ENCODE assay signal across 33 mouse cellular contexts in the genomic region with DNA sequence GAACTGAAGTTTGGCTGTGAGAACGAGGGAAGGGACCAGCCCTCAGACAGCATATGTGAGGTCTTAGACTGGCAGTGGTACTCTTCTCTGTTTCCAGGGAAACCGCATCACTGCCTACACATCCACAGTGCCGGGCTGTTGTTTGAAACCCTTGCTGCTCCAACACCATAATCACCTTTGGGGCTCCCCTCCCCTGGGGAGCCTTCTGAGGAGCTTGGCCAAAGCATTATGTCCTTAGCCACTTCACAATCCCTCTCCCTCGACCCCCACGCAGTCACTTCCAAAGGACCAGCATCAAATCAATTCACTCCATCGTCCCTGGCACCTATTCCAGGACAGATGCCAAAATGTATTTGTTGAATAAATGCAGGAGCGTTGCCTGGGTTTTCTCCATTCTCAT. TPM values are rescaled to one million over a fixed set of nuclear protein-coding genes. Genes with fewer than 3 reads are reported as not detected.
A peak's percentile ranks its signal among the peaks of the same experiment; 100 is the strongest.
DNase-seq lines count a peak whose midpoint lies in the region; ATAC-seq and TF ChIP-seq lines count a peak whose summit lies in the region.
"Had no signal": no experiment of that assay in that cellular context is flagged by ENCODE, and none has a peak within 500 bp of the region (broad histone marks: within the 10 kb centered on the region; RNA-seq: fewer than 3 reads in every experiment).

No protein-coding gene starts in this region.

- TF ChIP-seq CTCF in forebrain, postnatal 0 days (IDR thresholded peaks at IDR 0.05; ENCODE audit: low read depth) = no peak

- 0 out of 2 replicates have a peak overlapping the region, but pooled peaks have one; percentile 9 for H3K27ac ChIP-seq in forebrain, postnatal 0 days (ENCODE audit: low read depth, low read length)
- H3K27ac ChIP-seq in forebrain, embryonic 12.5 days = no peak overlapping the region
- H3K27ac ChIP-seq in midbrain, embryonic 11.5 days (ENCODE audit: low read depth, low read length) = no peak overlapping the region
- no peak overlapping the region for H3K27ac ChIP-seq in midbrain, embryonic 13.5 days
- H3K27ac ChIP-seq: hindbrain, embryonic 10.5 days; intestine, embryonic 15.5 days; limb, embryonic 13.5 days; neural tube, embryonic 13.5 days had no signal

- ATAC-seq in forebrain, postnatal 0 days = no peak
- no peak for ATAC-seq in forebrain, embryonic 12.5 days (ENCODE audit: low FRiP score)
- ATAC-seq in midbrain, embryonic 11.5 days (ENCODE audit: low FRiP score) = no peak
- no peak for ATAC-seq in midbrain, embryonic 13.5 days
- ATAC-seq: activated CD4-positive, CD25-positive, alpha-beta regulatory T cell, adult 4 months; hindbrain, embryonic 16.5 days; intestine, embryonic 15.5 days; lung, postnatal 0 days had no signal

- peaks cover 27% of the 10 kb centered on the region for H3K4me1 ChIP-seq in forebrain, postnatal 0 days (ENCODE audit: insufficient read depth)
- peaks cover 27% of the 10 kb centered on the region for H3K4me1 ChIP-seq in forebrain, embryonic 12.5 days
- peaks cover 18% of the 10 kb centered on the region for H3K4me1 ChIP-seq in midbrain, embryonic 11.5 days (ENCODE audit: control insufficient read depth, insufficient read depth, low read length)
- H3K4me1 ChIP-seq in midbrain, embryonic 13.5 days (replicated peaks) = peaks cover 40% of the 10 kb centered on the region

- H3K4me2 ChIP-seq in forebrain, postnatal 0 days (ENCODE audit: low read depth) = no peak overlapping the region
- H3K4me2 ChIP-seq in forebrain, embryonic 12.5 days = no peak overlapping the region
- H3K4me2 ChIP-seq in midbrain, embryonic 11.5 days = no peak overlapping the region
- no peak overlapping the region for H3K4me2 ChIP-seq in midbrain, embryonic 13.5 days (replicated peaks)
- H3K4me2 ChIP-seq: intestine, embryonic 15.5 days; limb, embryonic 13.5 days; liver, embryonic 11.5 days; neural tube, embryonic 13.5 days had no signal

- no peaks in the 10 kb centered on the region for H3K27me3 ChIP-seq in forebrain, postnatal 0 days (ENCODE audit: insufficient read depth, low read length)
- peaks cover 8% of the 10 kb centered on the region; the same call in 1 of the 2 replicates for H3K27me3 ChIP-seq in forebrain, embryonic 12.5 days
- no peaks in the 10 kb centered on the region for H3K27me3 ChIP-seq in midbrain, embryonic 11.5 days (ENCODE audit: control insufficient read depth, insufficient read depth, low read length)
- H3K27me3 ChIP-seq in midbrain, embryonic 13.5 days = peaks cover 15% of the 10 kb centered on the region
- H3K27me3 ChIP-seq: intestine, embryonic 15.5 days had no signal

- no peak overlapping the region for H3K9ac ChIP-seq in forebrain, postnatal 0 days
- H3K9ac ChIP-seq in forebrain, embryonic 12.5 days = no peak overlapping the region; the same call in 1 of the 2 replicates
- H3K9ac ChIP-seq in midbrain, embryonic 11.5 days (ENCODE audit: low read length) = no peak overlapping the region
- no peak overlapping the region for H3K9ac ChIP-seq in midbrain, embryonic 13.5 days (replicated peaks)
- H3K9ac ChIP-seq: intestine, embryonic 15.5 days; limb, embryonic 13.5 days; neural tube, embryonic 13.5 days had no signal

- H3K36me3 ChIP-seq in forebrain, postnatal 0 days (ENCODE audit: insufficient read depth) = no peaks in the 10 kb centered on the region
- H3K36me3 ChIP-seq in forebrain, embryonic 12.5 days (replicated peaks) = no peaks in the 10 kb centered on the region
- H3K36me3 ChIP-seq in midbrain, embryonic 11.5 days (ENCODE audit: control insufficient read depth, insufficient read depth, low read length) = no peaks in the 10 kb centered on the region
- H3K36me3 ChIP-seq in midbrain, embryonic 13.5 days = no peaks in the 10 kb centered on the region
- H3K36me3 ChIP-seq: intestine, embryonic 15.5 days; limb, embryonic 13.5 days; neural tube, embryonic 13.5 days had no signal

- peak; percentile 31 for DNase-seq in cerebellum, adult 11-12 months
- DNase-seq in cerebellum, adult 11 months = no peak
- DNase-seq in forebrain, postnatal 0 days = peak; percentile 71
- DNase-seq in midbrain, embryonic 11.5 days (ENCODE audit: low spot score, missing footprints) = peak; percentile 66
- DNase-seq in brain, adult 2 months (ENCODE audit: low read depth, low spot score) = peak; percentile 65
- DNase-seq: adrenal gland, adult 2 months; adrenal gland, postnatal 36 days; cerebellum, postnatal 14 days; gastrocnemius, postnatal 14 days; heart, postnatal 14 days; kidney, adult 2 months; kidney, postnatal 36 days; layer of hippocampus, postnatal 36 days; lung, postnatal 4 days; spleen, adult 18-20 months; thymus, postnatal 14 days had no signal

- H3K9me3 ChIP-seq in forebrain, postnatal 0 days (ENCODE audit: low read length) = no peaks in the 10 kb centered on the region
- no peaks in the 10 kb centered on the region for H3K9me3 ChIP-seq in forebrain, embryonic 12.5 days
- H3K9me3 ChIP-seq in midbrain, embryonic 11.5 days (ENCODE audit: control insufficient read depth, low read length) = no peaks in the 10 kb centered on the region
- H3K9me3 ChIP-seq in midbrain, embryonic 13.5 days = no peaks in the 10 kb centered on the region
- H3K9me3 ChIP-seq: hindbrain, embryonic 10.5 days; intestine, embryonic 15.5 days; limb, embryonic 13.5 days; neural tube, embryonic 13.5 days had no signal

- 17% methylated on average over 7 of the region's 7 CpGs for WGBS in forebrain, postnatal 0 days
- WGBS in forebrain, embryonic 12.5 days = 65% methylated on average over 7 of the region's 7 CpGs
- 51% methylated on average over 7 of the region's 7 CpGs for whole genome bisulfite sequencing in midbrain, embryonic 11.5 days
- 40% methylated on average over 7 of the region's 7 CpGs for WGBS in midbrain, embryonic 13.5 days

- no peak overlapping the region for H3K4me3 ChIP-seq in forebrain, postnatal 0 days (ENCODE audit: low read depth, low read length)
- H3K4me3 ChIP-seq in forebrain, embryonic 12.5 days (replicated peaks) = no peak overlapping the region
- H3K4me3 ChIP-seq in midbrain, embryonic 11.5 days (ENCODE audit: low read depth, low read length) = no peak overlapping the region
- no peak overlapping the region for H3K4me3 ChIP-seq in midbrain, embryonic 13.5 days (replicated peaks)
- H3K4me3 ChIP-seq: erythroblast, embryonic 14.5 days; intestine, embryonic 15.5 days; limb, embryonic 13.5 days; megakaryocyte, embryonic 14.5 days; neural tube, embryonic 13.5 days had no signal

RNA-seq across cellular contexts. Expression of a gene that starts 1.4 kb away (rescaled TPM):
- total RNA-seq in forebrain, postnatal 0 days (2014; rRNA removed) = 99.6 and 112 TPM in 2 replicates
- 27.4 and 28.9 TPM in 2 replicates for polyA plus RNA-seq in forebrain, postnatal 0 days (2015; fragmentation: Nextera tagmentation; extraction: Ambion mirVana)
- 14.2 and 14.5 TPM in 2 replicates for polyA plus RNA-seq in forebrain, embryonic 12.5 days (2016; fragmentation: Nextera tagmentation; extraction: Ambion mirVana)
- polyA plus RNA-seq in midbrain, embryonic 11.5 days (2014; fragmentation: Nextera tagmentation; extraction: Ambion mirVana) = 11.7 and 17.2 TPM in 2 replicates
- 17.4 and 19.0 TPM in 2 replicates for polyA plus RNA-seq in midbrain, embryonic 13.5 days (2015; fragmentation: Nextera tagmentation; extraction: Ambion mirVana)

RNA-seq across cellular contexts. Expression of a gene that starts 27.2 kb away (rescaled TPM):
- 1.1 and 2.2 TPM in 2 replicates for total RNA-seq in forebrain, postnatal 0 days (2014; rRNA removed)
- polyA plus RNA-seq in forebrain, postnatal 0 days (2015; fragmentation: Nextera tagmentation; extraction: Ambion mirVana) = 1.3 and 1.4 TPM in 2 replicates
- polyA plus RNA-seq in forebrain, embryonic 12.5 days (2016; fragmentation: Nextera tagmentation; extraction: Ambion mirVana) = 0.24 TPM in 1 of 2 replicates, not detected in the other
- 0.15 TPM in 1 of 2 replicates, not detected in the other for polyA plus RNA-seq in midbrain, embryonic 11.5 days (2014; fragmentation: Nextera tagmentation; extraction: Ambion mirVana)
- 0.39 and 0.43 TPM in 2 replicates for polyA plus RNA-seq in midbrain, embryonic 13.5 days (2015; fragmentation: Nextera tagmentation; extraction: Ambion mirVana)
- total RNA-seq: adrenal gland, adult 2 months; adrenal gland, postnatal 36 days; CH12.LX; gastrocnemius, postnatal 14 days; granulocyte monocyte progenitor cell, adult 5-6 weeks; heart, postnatal 14 days; layer of hippocampus, postnatal 36 days had no signal
- polyA plus RNA-seq: activated CD4-positive, CD25-positive, alpha-beta regulatory T cell, adult 4 months; adrenal gland, adult 2 months; C2C12; erythroblast, embryonic 14.5 days; heart, embryonic 14.5 days; limb, embryonic 13.5 days; liver, embryonic 11.5 days; liver, embryonic 16.5 days had no signal

RNA-seq across cellular contexts. Expression of a gene that starts 39.0 kb away (rescaled TPM):
- 27.9 and 32.8 TPM in 2 replicates for total RNA-seq in forebrain, postnatal 0 days (2014; rRNA removed)
- 27.2 and 30.6 TPM in 2 replicates for polyA plus RNA-seq in forebrain, postnatal 0 days (2015; fragmentation: Nextera tagmentation; extraction: Ambion mirVana)
- polyA plus RNA-seq in forebrain, embryonic 12.5 days (2016; fragmentation: Nextera tagmentation; extraction: Ambion mirVana) = 22.1 and 23.6 TPM in 2 replicates
- polyA plus RNA-seq in midbrain, embryonic 11.5 days (2014; fragmentation: Nextera tagmentation; extraction: Ambion mirVana) = 30.1 and 32.1 TPM in 2 replicates
- 24.4 and 26.0 TPM in 2 replicates for polyA plus RNA-seq in midbrain, embryonic 13.5 days (2015; fragmentation: Nextera tagmentation; extraction: Ambion mirVana)
